Mouse (Mus musculus) heart, postnatal 4 days (tissue): Measurements from ENCODE around the gene Rorb. TPM values are rescaled to one million over a fixed set of nuclear protein-coding genes. Genes with fewer than 3 reads are reported as not detected.

Source experiments
- DNase-seq: peaks from one replicate; pipeline ENCODE4 v3.0.0; 2021
- total RNA-seq, 2 experiments: library from RNA; stranded (reverse); gene quantifications; 2 replicates each; pipeline ENCODE4 v1.2.3; 2021

The Rorb gene
- total RNA-seq, result under 1 TPM; 0.26 to 0.29 TPM

DNA sequence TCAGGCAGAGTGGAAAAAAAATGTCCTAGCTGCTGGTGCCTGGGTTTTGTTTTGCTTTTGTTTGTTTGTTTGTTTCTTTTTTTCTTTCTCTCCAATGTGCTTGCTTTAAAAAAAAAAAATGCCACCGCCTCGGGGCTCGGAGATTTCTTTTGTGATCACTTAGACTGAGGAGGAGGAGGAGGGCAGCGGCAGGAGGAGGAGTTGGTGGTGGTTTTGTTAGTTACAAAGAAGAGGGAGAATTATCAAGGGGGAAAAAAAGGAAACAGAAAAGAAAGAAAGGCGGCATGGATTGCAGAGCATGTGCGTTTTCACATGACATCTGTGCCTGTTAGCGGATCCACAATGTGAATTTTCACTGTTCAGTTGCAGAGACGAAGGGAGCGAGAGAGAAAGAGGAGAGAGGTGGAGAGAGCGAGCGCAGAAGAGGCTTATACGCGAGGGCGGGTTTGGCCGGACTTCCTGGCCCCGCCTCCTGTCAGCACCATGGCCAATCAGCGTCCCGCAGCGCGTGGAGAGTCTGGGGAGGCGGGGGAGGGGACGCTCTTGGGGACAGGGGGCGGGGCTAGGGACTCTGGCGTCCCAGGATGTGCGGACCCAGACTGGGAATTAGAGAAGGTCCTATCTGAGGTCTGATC, at the start of gene Rorb:
Rorb (minus strand) TSS at position 404 of the 635 bp plus-strand sequence.
- peak; percentile 87 for DNase-seq

GRCm38 (mm10) chr19:19148847-19149246, 37.9 kb upstream of the Rorb start:
- DNase-seq, result no peak

- no peak for DNase-seq
Observed at GRCm38 (mm10) chr19:19144447-19144846, 33.5 kb upstream of the Rorb start.

DNA sequence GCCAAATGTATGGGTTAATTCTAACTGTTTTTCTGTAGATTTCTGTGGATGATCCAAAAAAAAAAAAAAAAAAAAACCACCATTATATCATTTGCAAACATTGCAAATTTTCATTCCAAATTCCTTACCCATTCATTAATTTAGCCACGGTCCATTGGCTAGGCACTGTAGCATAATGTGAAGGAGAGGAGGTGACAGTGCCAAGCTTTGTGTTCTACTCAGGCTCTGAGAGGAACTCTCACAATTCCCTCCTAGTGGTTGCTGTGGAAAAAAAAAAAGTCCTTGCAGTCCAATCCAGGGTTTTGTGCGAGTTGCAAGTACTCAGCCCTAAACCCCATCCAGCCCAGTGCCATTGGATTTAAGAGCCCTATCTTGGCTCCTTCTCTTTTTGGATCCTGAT, 25.9 kb upstream of the Rorb start:
- no peak for DNase-seq

GRCm38 (mm10) chr19:19135838-19136237, 24.8 kb upstream of the Rorb start:
- no peak for DNase-seq

GRCm38 (mm10) chr19:19122324-19122723, 11.3 kb upstream of the Rorb start:
- DNase-seq, result peak; percentile 5

DNA sequence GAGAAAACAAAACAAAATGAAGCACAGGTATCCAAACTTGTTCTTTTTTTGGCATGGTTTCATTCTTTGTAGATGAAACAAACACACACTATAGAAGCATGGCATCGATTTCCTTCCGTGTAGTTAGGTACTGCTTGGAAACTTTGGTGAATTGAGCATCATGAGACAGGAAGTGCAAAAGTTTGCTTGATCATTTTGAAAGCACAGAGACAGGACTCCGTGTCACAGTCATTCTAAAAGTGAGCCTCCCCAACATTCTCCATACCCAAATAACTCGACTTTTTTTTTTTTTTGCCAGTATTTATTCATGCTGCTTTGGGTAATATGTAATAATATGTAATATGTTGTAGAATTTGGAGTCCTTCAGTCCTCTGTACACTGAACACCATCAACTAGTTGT, 1.2 kb upstream of the Rorb start:
- no peak for DNase-seq

- DNase-seq, result no peak
Observed at GRCm38 (mm10) chr19:19111428-19112170, 603 bp upstream of the Rorb start.

DNA sequence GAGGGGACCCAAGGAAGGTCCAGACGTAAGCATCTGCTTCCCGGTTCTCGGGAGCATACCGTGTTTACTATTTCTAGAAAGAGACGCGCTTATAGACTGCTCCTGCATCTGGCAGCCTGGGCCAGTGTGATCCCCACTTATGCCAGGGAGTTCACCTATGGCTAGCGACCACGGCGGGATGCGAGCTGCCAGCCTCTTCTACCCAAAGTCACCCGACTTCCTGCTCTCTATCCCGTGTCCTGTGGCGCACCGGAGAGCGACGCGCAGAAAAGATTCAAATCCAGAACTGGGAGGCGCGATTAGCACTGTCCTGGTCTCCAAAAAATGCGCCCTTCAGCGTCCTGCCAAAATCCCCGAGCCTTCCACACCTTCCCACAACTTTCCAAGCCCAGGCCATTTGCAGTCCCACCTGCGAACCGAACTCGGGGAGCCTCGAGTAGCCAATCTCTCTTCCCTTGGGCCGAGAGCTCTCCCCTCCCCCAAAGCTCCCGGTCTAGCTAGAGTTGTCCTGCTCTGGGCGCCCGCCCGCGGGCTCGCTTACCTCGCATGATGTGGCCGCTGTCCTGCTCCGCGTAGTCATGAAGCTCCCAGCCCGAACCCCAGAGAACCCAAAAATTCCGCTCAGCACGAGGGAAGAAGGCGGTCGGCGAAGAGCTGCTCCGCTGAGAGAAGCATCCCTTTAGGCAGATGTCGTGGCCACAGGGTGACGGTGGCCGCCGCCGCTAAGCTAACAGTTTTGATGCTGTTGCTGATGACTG, 806 bp downstream of the Rorb start:
- peak; percentile 44 for DNase-seq

DNA sequence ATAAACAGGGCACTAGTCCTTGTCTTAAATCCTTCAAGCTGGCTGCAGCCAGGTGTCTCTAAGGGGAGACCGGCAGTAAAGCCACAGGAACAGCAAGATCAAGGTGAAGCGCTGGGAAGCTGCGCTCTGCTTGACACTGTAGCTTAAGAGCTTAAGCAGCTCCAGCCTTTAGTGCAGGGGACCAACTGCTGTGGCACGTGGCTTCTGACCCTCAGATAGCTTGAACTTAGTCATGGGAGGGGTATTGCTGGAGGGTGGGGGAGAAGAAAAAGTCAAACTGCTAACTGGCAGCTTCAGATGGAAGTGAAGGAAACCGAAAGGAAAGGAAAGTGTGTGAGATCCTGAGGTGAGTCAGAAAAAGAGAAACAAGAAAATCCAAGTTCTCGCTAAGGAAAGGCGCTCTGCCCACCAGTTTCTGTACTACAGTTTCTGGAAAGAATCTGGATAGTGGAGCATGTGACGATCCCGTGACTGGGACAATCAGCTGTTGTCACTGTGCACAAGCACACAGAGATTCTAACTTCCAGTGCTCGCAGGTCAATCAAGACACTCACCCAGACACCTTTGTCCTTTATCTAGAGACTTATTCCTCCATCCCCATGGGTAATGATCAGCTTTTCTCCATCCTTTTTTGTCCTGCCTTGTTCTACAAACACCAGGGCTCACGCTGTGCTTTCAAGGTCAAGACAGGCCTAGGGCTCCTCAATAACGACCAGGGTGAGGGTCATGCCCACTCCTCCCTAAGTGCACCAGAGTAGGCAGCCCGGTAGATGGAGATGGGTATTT, 2.2 kb downstream of the Rorb start:
- DNase-seq, result no peak

DNA sequence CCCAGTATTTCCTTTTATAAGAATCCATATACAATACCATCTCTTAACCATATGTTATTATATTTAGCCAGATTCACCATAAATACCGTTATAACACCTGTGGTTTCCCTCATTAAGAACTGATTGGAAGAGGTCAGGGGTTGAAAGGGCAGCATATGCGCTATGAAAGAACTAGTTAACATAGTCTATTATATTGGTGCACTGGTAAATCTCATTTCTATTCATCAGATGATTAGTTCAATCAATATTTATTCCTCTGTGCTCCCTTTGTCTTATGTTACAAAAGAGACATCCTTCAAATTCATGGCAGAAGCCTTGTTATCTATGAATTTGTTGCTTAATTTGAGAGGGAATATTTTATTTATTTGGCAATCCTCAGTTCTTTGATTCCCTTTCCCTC, 6.4 kb downstream of the Rorb start:
- no peak for DNase-seq

DNA sequence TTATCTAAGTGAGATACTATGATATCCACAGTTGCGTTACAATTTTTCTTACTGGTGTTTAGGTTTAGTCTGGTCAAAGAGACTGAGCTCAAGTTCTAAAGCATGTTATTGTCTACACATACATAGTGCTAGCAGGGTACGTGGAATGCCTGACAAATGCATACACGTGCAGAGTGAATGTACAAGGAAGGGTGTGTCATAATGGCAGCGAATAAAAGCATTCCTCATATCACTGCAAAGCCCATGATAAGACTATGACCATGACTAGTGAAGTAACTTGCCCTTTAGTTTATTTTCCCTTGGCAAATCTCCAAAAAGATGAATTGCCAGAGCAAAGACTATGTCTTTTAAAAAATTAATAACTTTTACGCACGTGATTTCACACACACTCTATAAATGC, 13.8 kb downstream of the Rorb start:
- DNase-seq, result no peak

GRCm38 (mm10) chr19:19089427-19089826, 21.6 kb downstream of the Rorb start:
- DNase-seq, result no peak

GRCm38 (mm10) chr19:19077880-19078279, 33.1 kb downstream of the Rorb start:
- no peak for DNase-seq

DNA sequence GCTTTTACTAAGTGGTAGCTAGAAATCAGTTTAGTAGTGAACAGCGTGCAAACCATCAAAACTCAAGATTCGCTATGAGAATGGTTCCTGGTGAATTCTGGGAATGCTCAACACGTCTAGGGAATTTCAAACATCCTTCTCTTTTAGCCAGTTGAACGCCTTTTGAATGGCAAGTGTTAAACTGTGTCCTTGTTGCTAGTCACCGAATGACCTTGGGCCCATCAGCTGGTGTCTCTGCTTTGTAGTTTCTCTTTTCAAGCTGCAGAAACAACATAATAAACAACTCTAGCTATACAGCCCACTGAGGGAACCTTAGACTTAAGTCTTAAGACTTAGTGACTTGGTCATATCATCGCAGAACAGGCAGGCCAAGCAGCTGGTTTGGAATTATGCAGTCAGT, 36.2 kb downstream of the Rorb start:
- DNase-seq, result no peak

- no peak for DNase-seq
Observed at GRCm38 (mm10) chr19:19058710-19059398, 52.1 kb downstream of the Rorb start.

- no peak for DNase-seq
Observed at GRCm38 (mm10) chr19:19058201-19058600, 52.8 kb downstream of the Rorb start.

DNA sequence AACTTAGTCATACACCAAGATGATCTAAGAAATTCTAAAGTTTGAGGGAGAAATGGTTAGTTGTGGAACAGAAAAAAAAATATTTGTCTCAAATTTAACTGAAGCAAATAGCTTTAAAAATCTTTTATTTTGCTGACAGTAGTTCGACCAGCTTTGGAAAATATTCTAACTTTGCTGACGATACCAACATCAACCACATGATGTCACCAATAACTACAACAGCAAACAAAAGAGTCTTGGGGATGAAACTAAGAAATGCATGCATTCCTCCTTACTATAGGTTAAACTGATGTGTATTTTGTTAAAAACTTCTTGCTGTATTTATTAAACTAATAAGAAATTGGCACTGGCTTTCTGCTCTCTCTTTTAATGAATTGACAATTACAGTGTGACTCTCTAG, 67.9 kb downstream of the Rorb start:
- no peak for DNase-seq

DNA sequence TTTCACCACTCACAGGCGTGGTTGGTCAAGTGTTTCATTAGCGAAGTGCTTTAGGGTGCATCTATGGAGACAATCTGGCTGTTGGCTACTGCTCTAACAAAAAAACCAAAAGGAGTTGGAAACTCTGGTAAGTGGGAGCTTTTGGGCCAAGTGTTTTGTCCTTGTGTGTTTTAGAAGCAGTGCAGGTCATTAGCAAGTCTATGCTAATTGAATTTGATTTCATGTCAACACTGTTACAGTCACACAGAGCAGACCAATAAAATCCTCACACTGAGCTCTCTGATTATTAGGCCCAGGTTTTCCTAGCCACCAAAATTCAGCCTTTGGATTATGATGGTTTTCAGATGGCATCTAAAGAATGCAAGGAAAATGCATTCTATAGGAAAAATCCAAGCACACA, 70.2 kb downstream of the Rorb start:
- no peak for DNase-seq

- DNase-seq, result no peak
Observed at GRCm38 (mm10) chr19:19034482-19035315, 76.3 kb downstream of the Rorb start.

DNA sequence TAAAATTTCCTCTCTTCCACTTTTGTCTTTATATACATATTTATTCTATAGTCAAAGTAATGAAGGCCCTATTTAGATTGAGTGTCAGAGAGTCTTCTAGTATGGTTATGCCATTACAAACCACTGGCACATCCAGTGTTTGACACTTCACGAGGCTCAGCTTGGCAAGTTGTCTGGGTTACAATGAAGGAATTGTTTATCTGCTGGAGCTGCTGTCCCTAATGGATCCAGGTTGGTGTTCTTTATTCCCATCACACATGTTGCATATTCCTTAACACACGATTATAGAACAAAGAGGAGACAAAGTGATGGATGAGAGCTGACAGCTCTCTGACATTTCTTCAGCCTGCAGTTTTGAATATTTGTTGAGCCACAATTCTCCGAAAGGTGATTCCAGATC, 77.0 kb downstream of the Rorb start:
- no peak for DNase-seq
